Mouse (Mus musculus): ENCODE measurements around the gene Golga5. TPM values are rescaled to one million over a fixed set of nuclear protein-coding genes. Genes with fewer than 3 reads are reported as not detected.

The Golga5 gene
- polyA plus RNA-seq, 1 experiment from 2014 or later = 40.3 TPM

DNA sequence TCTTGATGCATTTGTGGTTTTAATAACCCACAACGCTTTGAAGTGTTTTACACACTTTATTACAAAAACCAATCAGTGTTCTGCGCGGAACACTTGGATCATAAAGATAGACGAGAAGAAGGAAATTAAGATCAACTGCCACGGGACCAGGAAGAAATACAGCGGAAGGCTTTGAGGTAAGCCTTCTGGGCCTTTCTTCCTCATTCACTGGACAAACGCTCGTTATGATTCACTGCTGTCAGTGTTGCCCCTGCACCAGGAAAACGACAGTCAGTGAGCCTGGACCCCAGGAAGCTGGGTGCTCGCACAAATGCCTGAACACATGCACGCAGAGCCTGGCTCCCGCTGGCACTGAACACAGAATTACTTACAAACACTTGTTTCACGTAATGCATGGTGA lies 48.7 kb downstream of the Golga5 start:
- ATAC-seq (ENCODE audit: insufficient number of reproducible peaks, insufficient read depth, low FRiP score, low TSS enrichment, low read depth) = no peak
- no peak overlapping the region for H3K9ac ChIP-seq
- H3K4me2 ChIP-seq = no peak overlapping the region
- H3K4me1 ChIP-seq = no peaks in the 10 kb centered on the region; the same call in 1 of the 2 replicates
- 80% methylated on average over 13 of the region's 13 CpGs for WGBS
- H3K36me3 ChIP-seq = no peaks in the 10 kb centered on the region
- H3K4me3 ChIP-seq = no peak overlapping the region
- no peak overlapping the region for H3K27ac ChIP-seq
- no peaks in the 10 kb centered on the region for H3K27me3 ChIP-seq
- no peaks in the 10 kb centered on the region for H3K9me3 ChIP-seq

DNA sequence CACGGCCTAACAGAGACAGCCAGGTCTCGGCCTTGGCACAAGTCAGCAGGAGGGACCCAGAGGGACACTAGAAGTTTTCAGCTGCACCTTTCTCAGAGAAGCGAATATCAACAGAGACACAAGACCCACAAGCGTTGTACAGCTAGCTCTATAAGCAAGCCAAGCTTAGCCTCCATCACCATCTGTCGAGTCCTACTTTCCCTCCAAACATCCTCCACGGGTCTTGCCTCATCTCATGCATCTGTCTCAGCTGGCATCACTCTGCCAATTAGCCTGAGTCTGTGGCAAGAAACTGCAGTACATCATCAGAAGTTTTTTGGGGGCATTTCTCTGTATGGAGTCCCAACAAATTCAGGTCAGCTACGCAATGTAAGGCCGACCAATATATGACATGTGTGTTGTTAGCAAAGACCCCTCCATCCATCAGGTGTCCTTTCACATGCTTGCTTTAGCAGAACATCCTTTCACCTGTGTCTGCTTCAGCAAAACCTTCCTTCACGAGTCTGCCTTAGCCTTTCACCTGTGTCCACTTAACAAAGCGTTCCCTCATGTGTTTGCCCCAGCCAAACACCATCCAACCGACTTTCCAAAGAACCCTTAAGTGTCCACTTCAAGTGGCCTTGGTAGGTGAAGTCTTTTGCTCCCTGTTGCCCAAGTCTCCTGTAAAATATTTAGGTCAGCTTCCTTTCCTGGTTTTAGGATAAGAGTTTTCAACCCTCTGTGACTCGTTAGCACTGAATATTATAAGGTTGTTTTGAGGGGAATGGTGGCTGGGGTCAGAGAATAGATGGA lies 51.2 kb downstream of the Golga5 start:
- H3K36me3 ChIP-seq = no peaks in the 10 kb centered on the region
- H3K4me1 ChIP-seq = no peaks in the 10 kb centered on the region
- H3K4me3 ChIP-seq = no peak overlapping the region
- no peaks in the 10 kb centered on the region for H3K27me3 ChIP-seq
- H3K9me3 ChIP-seq = no peaks in the 10 kb centered on the region
- ATAC-seq (ENCODE audit: insufficient number of reproducible peaks, insufficient read depth, low FRiP score, low TSS enrichment, low read depth) = no peak
- H3K4me2 ChIP-seq = no peak overlapping the region
- no peak overlapping the region for H3K9ac ChIP-seq
- H3K27ac ChIP-seq = no peak overlapping the region
- 85% methylated on average over 12 of the region's 12 CpGs for WGBS

DNA sequence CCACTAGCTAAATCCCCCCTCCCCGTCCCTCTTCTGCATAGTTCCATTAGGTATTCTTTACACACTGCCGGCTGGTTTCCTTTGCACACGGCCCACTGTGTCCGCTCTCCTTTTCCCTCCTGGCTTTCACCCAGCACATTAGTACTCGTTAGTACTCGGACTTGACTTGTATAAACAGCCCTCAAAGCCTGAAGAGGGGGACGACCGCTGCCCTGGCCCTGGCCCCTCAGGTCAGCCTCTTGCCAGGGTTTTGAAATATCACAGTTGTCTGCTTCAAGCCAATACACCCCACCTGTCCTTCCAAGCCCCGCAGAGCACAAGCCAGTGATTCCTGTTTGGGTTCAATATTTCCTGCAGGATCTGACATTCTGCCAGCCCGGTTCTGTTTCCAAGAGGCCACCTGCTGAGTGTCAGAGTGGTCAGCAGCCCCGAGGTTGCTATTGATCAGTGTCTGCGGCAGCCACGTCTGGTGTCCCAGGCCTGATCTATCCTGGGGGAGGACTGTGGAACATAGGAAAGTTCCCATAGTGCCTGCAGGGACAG lies 52.9 kb downstream of the Golga5 start:
- H3K27me3 ChIP-seq = no peaks in the 10 kb centered on the region
- ATAC-seq (ENCODE audit: insufficient number of reproducible peaks, insufficient read depth, low FRiP score, low TSS enrichment, low read depth) = no peak
- H3K4me3 ChIP-seq = no peak overlapping the region
- no peak overlapping the region for H3K27ac ChIP-seq
- H3K9me3 ChIP-seq = no peaks in the 10 kb centered on the region
- 46% methylated on average over 13 of the region's 13 CpGs for WGBS
- no peak overlapping the region for H3K4me2 ChIP-seq
- no peaks in the 10 kb centered on the region for H3K4me1 ChIP-seq
- no peaks in the 10 kb centered on the region for H3K36me3 ChIP-seq
- no peak overlapping the region for H3K9ac ChIP-seq

DNA sequence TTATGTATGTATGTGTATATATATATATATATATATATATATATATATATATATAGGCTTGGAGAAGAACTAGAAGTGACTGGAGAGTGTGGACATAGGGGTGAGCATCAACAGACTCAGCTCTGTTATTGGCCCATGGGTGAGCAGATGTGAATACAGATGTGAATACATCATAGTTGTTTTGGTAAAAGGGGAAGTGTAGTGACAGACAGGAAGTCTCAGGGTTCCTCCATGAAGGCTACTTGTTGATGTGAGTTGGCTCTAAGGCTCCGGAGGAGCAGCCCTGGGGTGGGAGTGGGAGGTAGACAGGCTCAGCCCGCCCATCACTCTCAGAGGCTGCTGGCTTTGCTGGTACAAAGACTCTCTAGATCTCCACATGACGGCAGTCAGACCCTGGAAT lies 55.3 kb downstream of the Golga5 start:
- Histone ChIP-seq H3K36me3 (no peaks in the 10 kb centered on the region), H3K9me3 (no peaks in the 10 kb centered on the region), H3K4me3 (no peak overlapping the region), H3K4me1 (no peaks in the 10 kb centered on the region), H3K4me2 (no peak overlapping the region), H3K9ac (no peak overlapping the region), H3K27ac (no peak overlapping the region), H3K27me3 (no peaks in the 10 kb centered on the region)
- 66% methylated on average over 3 of the region's 3 CpGs for WGBS
- ATAC-seq (ENCODE audit: insufficient number of reproducible peaks, insufficient read depth, low FRiP score, low TSS enrichment, low read depth) = no peak

DNA sequence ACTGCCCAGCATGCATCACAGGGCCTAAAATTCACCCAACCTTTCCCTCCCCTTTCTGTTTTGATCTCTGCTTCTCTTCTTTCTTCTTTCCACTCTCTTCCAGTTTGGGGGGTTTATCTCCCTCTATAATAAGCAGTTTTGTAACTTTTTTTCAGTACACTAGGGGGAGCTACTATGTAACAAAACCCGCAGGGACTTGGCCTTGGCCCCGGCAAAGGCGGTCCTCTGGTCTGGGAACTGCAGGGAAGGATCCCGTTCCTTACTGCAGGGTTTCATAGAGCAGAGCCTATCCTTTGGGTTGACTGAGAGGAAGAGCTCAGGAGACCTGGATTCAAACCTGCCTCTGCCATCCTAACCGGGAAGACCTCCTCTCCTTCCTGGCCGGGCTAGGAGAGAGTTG lies 55.8 kb downstream of the Golga5 start:
- no peak overlapping the region for H3K4me3 ChIP-seq
- no peaks in the 10 kb centered on the region for H3K9me3 ChIP-seq
- WGBS = 20% methylated on average over 6 of the region's 6 CpGs
- H3K36me3 ChIP-seq = no peaks in the 10 kb centered on the region
- H3K27ac ChIP-seq = no peak overlapping the region
- H3K4me2 ChIP-seq = no peak overlapping the region
- H3K9ac ChIP-seq = no peak overlapping the region
- ATAC-seq (ENCODE audit: insufficient number of reproducible peaks, insufficient read depth, low FRiP score, low TSS enrichment, low read depth) = no peak
- no peaks in the 10 kb centered on the region for H3K27me3 ChIP-seq
- no peaks in the 10 kb centered on the region for H3K4me1 ChIP-seq

DNA sequence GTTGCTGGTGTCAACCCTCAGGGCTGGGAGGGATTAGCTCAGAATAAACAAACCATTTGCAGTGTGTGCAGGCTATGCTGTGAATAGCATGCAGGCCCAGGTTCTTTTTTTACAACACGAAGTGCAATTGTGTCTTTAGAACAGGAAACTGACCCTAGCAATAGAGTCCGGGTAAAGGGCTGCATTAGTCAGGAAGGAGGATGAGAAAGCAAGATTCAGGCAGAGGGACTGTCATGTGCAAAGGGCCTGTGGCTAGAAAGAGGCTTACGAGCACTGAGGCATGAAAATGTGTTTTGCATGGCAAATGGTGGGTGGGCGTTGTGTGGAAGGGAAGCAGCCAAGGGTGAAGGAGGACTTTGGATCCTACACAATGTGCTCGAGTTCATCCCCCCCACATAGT lies 59.1 kb downstream of the Golga5 start:
- Histone ChIP-seq H3K27me3 (no peaks in the 10 kb centered on the region), H3K9ac (no peak overlapping the region), H3K9me3 (no peaks in the 10 kb centered on the region), H3K27ac (no peak overlapping the region), H3K4me1 (no peaks in the 10 kb centered on the region), H3K4me2 (no peak overlapping the region), H3K36me3 (no peaks in the 10 kb centered on the region), H3K4me3 (no peak overlapping the region)
- WGBS = 72% methylated on average over 5 of the region's 5 CpGs
- no peak for ATAC-seq (ENCODE audit: insufficient number of reproducible peaks, insufficient read depth, low FRiP score, low TSS enrichment, low read depth)

DNA sequence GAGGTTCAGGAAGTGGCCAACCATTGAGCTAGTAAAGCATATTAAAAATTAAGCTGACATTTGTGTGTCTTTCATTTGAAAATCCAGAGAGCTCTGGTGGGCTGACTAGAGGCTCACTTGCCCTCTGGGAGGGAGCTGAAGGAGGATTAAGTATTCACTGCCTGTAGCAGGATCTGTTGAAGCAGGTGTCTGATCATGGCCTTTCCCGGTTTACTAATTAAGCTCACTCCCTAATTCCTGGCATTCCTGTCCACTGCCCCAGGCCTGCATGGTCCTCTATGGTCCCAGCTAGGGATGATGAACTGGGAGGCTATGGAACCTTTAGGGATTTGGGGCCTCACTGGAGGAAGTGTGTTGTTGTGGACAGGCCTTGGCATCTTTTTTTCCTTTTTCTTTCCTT lies 66.9 kb downstream of the Golga5 start:
- Histone ChIP-seq H3K27ac (no peak overlapping the region), H3K4me3 (no peak overlapping the region), H3K27me3 (no peaks in the 10 kb centered on the region), H3K36me3 (no peaks in the 10 kb centered on the region), H3K4me1 (no peaks in the 10 kb centered on the region), H3K9me3 (no peaks in the 10 kb centered on the region), H3K9ac (no peak overlapping the region), H3K4me2 (no peak overlapping the region)
- no peak for ATAC-seq (ENCODE audit: insufficient number of reproducible peaks, insufficient read depth, low FRiP score, low TSS enrichment, low read depth)
- WGBS = 42% methylated on average over 1 of the region's 1 CpGs

DNA sequence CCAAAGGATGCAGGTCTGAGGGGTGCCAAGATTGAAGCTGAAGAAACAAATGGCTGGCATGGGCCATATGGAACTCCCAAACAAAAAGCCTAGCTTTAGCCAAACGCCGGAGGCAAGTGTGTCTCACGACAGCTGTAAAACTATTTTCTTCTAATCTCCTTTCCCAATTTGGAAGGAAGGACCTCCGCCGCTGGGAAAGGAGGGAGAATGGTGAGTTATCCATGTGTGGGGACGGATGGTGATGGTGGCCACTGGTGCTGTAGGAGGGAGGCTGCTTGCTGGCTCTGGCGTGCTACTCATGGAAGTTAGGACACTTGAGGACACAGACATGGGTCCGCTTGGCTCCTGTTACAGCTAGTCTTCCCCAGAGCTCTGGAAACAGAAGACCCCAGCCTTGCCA lies 71.3 kb downstream of the Golga5 start:
- no peak for ATAC-seq (ENCODE audit: insufficient number of reproducible peaks, insufficient read depth, low FRiP score, low TSS enrichment, low read depth)
- Histone ChIP-seq H3K27ac (no peak overlapping the region), H3K4me1 (no peaks in the 10 kb centered on the region), H3K36me3 (no peaks in the 10 kb centered on the region), H3K27me3 (no peaks in the 10 kb centered on the region), H3K4me3 (no peak overlapping the region), H3K9me3 (no peaks in the 10 kb centered on the region), H3K4me2 (no peak overlapping the region), H3K9ac (no peak overlapping the region)
- 80% methylated on average over 8 of the region's 8 CpGs for WGBS

DNA sequence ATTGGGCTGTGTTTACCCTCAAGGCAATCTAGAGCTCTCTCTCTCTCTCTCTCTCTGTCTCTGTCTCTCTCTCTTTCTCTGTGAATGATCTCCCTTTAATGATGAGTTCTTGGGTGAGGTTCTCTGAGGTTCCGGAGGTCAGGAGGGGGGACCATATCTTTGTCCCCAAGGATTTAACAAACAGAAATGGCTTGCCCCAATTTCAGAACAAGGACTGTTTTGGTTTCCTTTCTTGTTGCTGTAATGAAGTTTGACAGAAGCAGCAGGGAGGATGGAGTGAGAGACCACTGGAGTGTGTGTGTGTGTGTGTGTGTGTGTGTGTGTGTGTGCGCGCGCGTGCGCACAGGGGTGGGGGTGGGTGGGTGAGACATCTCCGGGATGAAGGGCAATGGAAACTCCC lies 72.2 kb downstream of the Golga5 start:
- Histone ChIP-seq H3K27me3 (no peaks in the 10 kb centered on the region), H3K4me3 (no peak overlapping the region), H3K36me3 (no peaks in the 10 kb centered on the region), H3K9ac (no peak overlapping the region), H3K9me3 (no peaks in the 10 kb centered on the region), H3K27ac (no peak overlapping the region), H3K4me2 (no peak overlapping the region), H3K4me1 (no peaks in the 10 kb centered on the region)
- ATAC-seq (ENCODE audit: insufficient number of reproducible peaks, insufficient read depth, low FRiP score, low TSS enrichment, low read depth) = no peak
- 84% methylated on average over 7 of the region's 7 CpGs for WGBS

DNA sequence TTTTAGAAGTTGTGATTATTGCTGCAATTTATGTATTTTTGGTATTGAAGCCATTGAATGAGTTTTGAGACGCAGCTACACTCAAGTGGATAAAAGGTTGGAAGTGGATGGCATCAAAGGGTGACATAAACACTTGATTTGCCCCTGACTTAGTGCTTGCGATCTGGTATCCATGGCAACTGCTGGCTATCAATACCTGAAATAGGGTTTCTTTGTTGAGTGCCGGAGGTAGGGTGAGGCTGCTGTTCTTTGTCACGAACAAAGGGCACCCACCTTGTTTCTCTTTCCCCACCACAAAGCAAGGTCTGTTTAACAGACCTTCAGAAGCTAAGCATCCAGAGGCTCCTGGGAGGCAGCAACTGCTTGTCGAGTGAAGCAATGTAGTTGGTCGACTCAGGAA lies 76.2 kb downstream of the Golga5 start:
- no peak for ATAC-seq (ENCODE audit: insufficient number of reproducible peaks, insufficient read depth, low FRiP score, low TSS enrichment, low read depth)
- 62% methylated on average over 6 of the region's 6 CpGs for WGBS

More for the DNA sequence above, 76.2 kb downstream of the Golga5 start:
- Histone ChIP-seq H3K27me3 (no peaks in the 10 kb centered on the region), H3K4me1 (no peaks in the 10 kb centered on the region), H3K4me3 (no peak overlapping the region), H3K27ac (no peak overlapping the region), H3K36me3 (no peaks in the 10 kb centered on the region), H3K9me3 (no peaks in the 10 kb centered on the region), H3K4me2 (no peak overlapping the region), H3K9ac (no peak overlapping the region)

Measured in embryonic facial prominence, embryonic 13.5 days (tissue).